Mouse (Mus musculus) brain, embryonic 14.5 days (tissue): Measurements from ENCODE around the gene Fance. TPM values are rescaled to one million over a fixed set of nuclear protein-coding genes. Genes with fewer than 3 reads are reported as not detected.
"Not testable (repeated sequence)": the region's sequence is repeated elsewhere in the genome, so short reads cannot be mapped to it uniquely, and the experiment has no call there.

Experiments used
- DNase-seq: peaks from one replicate; pipeline ENCODE4 v3.0.0-alpha.2; 2011; ENCODE audit warnings: low read depth
- CTCF ChIP-seq: fragments of 200-500 bp; IDR thresholded peaks from 2 replicates; pipeline ENCODE4 v1.5.1; 2012; ENCODE audit warnings: inconsistent platforms, mild to moderate bottlenecking, moderate library complexity, borderline replicate concordance; ENCODE audit not compliant: insufficient read depth, insufficient read length; ENCODE audit errors: extremely low read depth
- POLR2A ChIP-seq: fragments of 200-500 bp; IDR thresholded peaks from 2 replicates; pipeline ENCODE4 v1.6.1; 2012; ENCODE audit warnings: mild to moderate bottlenecking, inconsistent platforms, borderline replicate concordance; ENCODE audit not compliant: poor library complexity, insufficient read depth, insufficient read length, severe bottlenecking; ENCODE audit errors: extremely low read depth
- polyA plus RNA-seq: library from polyadenylated mRNA; depleted of rRNA; stranded (reverse); fragments of >200 nt; gene quantifications from 2 replicates; pipeline ENCODE4 v1.2.3, GENCODE M21; 2012

Gene Fance
- polyA plus RNA-seq, 1 experiment = 19.6 TPM

DNA sequence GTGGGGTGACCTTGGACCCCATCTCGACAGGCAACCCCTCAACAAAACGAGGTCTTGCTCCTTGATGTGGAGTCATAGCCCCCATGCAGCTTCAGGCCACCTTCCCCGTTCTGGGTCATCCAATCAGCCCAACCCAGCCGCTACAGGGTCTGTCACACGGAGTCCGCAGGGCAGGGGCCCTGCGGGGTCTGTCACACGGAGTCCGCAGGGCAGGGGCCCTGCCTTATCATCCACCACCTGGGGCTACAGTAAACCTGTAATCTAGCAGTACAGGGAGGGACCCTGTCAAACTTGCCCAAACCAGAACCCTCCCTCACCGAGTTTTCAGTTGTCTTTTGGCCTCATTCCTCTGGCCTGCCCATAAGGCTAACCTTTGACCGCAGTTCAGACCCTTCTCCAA lies 38.7 kb downstream of the Fance start:
- no peak for DNase-seq
- TF ChIP-seq CTCF (no peak), POLR2A (no peak)

DNA sequence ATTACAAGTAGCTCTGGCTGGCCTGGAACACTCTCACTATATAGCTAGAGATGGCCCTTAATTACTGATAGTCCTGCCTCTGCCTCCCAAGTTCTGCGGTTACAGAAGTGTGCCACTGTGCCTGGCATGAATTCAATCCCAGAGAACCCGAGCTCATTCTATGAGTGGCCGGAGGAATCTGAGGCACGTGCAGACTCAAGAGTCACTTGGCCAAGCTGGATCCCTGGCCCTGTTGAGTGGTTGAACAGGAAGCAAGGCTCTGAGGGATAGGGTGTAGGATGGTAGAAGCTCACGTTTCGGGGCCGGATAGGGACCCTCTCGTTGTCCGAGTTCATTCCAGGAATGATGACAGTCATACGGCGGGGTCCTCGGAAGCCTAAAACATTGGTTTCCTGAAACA lies 42.6 kb downstream of the Fance start:
- DNase-seq = no peak
- TF ChIP-seq CTCF = no peak

DNA sequence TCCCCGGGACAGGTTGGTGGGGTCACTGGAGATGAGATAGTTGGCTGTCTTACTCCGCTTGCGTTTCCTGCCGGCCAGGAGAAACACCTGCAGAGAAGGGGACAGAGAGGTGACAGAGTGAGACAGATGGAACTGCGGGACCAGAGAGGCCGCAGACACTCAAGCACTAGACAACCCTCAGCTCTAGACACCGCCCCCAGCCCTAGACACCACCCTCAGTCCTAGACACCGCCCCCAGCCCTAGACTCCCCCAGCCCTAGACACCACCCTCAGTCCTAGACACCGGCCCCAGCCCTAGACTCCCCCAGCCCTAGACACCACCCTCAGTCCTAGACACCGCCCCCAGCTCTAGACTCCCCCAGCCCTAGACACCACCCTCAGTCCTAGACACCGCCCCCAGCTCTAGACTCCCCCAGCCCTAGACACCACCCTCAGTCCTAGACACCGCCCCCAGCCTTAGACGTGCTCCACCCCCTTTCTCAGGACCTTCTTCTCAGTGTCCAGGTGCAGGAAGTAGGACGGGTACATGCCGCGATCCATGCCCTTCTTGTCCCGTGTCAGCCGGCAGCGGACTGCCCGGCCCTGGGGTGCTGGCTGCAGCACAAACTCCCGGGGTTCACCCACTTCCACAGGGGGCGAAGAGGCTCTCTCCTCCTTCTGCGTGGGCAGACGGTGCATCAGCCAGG lies 45.4 kb downstream of the Fance start:
- DNase-seq = not testable (repeated sequence)

DNA sequence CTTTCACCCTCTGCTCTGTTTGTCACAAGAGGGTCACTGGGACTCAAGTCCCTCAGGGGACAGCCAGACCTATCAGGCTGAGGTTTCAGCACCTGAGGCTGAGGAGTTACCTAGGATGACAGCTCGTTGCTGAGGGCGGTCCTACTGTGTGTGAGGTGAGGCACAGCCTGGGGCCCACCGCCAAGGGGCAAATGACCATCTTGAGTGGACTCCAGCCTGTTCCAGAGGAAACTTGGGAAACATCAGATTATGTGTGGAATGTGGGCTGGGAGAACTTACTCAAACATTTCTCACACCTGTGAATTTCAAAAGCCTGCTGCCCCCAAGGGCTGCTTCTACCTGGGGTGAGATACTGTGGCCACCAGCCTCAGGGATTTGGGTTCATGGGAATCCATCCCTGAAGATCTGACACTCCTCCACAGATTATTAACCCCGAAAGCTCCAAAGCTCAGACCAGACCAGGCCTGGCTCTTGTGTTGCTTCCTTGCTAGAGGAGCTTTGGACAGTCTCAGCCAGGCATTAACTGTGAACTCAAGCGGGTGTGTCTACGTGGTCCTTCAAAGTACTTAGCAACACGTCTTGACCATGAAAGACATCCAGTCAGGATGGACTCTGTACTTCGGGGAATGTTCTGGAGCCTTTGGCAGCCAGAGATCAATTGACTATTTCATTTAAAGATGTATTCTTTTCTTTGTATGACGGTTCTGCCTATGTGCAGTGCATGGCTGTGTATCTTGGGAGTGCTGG lies 47.4 kb downstream of the Fance start:
- no peak for DNase-seq
- no peak for TF ChIP-seq POLR2A
- no peak for TF ChIP-seq CTCF

DNA sequence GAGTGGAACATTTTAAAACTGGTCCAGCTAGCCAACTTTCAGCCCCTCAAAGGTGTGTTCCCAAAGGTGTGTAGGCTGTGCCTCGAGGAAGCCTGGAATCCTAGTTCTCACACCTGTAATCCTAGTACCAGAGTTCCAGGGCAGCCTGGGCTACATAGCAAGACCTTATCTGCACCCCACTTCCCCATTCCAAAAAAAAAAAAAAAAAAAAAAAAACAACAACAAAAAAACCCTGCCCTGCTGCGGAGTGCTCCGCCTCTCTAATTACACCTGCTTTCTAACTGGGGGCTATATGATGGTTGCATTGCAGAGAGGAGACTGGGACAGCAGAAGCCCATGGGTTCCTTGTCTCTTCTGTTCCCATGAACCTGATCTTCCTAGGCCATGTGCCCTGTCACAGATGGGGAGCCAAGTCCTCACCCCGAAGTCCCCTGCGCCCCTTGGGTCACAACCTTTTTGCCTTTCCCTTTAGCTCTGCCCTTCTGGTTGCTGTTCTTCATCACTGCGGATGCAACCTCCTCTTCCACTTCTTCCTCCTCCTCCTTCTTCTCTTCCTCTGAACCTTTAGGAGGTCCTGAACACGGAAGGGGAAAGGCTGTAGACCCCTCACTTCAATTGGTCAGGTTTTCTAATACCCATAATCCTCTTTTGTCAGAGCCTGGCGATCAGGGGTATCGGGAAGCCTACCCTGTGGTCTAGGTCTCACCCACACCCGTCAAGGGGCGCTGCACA lies 48.8 kb downstream of the Fance start:
- no peak for DNase-seq

DNA sequence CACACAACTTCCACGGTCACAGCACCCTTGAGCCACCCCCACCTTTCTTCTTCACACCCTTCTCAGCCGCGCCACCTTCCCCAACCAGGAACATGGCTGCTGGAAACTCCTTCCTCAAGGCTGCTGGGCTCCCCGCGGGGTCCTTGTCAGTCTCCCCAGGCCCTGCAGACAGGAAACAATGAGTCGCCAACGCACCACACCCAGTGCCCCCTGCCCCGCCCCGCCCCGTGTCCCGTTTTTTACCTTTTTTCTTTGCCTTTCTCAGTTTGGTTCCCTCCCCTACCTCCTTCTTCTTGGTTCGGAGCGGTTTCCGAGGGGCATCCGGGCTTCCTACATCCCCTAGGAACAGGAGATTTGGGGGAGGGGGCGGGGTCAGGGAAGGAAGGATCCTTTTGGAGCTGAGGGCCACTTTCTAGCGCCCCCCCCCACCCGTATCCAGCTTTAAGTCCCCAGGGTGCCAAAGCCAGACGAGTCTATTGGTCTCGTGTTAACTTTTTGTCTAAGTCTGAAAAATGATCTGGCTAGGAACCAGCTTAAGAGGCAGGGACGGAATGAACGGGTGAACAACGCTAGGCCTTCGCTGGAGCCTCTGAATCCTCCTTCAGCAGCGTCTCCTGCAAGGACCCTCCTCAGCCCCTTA lies 49.5 kb downstream of the Fance start:
- peak; percentile 25 for DNase-seq
- TF ChIP-seq POLR2A (no peak), CTCF (no peak)

More for the DNA sequence above, 48.8 kb downstream of the Fance start:
- TF ChIP-seq CTCF (no peak), POLR2A (no peak)

DNA sequence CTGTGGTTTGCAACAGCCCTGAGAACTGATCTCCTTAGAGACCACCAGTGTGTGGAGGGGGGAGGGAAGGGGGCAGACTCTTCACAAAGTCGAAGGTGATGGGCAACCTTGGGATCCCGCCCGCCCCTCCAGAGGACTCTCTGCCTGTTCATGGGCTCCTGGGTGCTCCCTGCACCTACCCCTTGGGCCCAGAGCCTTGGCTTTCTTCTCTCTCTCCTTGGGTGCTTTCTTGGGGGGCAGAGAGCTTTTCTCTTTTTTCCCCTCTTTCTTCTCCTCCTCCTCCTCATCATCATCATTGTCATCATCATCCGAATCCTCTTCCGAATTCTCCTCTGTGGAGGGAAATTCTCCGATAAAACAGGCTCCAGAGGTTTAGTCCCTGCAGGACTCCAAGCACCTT lies 50.2 kb downstream of the Fance start:
- TF ChIP-seq POLR2A (no peak), CTCF (no peak)
- no peak for DNase-seq

DNA sequence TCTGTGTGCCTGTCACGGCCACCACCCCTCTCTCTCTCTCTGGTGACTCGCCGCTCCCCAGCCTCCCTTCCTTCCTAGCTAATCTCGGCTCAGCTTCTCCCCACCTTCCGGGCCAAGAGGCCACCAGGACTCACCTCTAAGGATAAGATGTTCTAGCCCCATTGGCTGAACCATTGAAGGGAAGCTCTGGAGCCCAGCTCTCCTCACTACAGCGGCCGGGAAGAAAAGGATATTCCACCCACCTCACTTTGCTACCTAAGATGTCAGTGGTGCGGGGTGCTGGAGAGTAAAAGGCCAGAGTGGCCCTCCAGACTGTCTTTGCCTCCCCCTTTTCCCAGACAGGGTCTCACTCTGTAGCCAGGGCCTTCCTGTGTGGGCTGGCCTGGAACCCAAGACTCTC lies 51.8 kb downstream of the Fance start, which contains the start of gene Tulp1:
TSS of gene Tulp1 (minus strand) at position 101 of the 400 bp plus-strand sequence.
- DNase-seq = no peak
- TF ChIP-seq CTCF (no peak), POLR2A (no peak)

DNA sequence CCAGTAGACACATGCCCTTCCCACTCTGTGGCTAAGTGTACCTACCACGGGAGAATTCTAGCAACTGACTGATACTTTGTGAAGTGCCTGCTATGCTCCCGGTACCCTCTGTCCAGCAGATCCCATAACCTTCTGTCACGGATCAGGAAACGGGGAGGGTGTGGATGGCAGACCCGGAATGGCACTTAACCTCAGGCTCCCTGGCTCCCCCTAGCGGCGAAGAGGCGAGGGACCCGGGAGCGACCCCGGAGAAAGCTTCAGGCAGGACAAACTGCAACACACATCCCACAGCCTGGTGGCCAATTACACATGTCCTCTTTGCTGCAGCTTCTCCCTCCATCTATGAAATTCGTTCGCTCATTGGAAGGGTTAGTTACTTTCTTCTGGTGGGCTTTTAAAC lies 55.1 kb downstream of the Fance start:
- TF ChIP-seq CTCF (peak; percentile 83), POLR2A (no peak)
- peak; percentile 66 for DNase-seq

DNA sequence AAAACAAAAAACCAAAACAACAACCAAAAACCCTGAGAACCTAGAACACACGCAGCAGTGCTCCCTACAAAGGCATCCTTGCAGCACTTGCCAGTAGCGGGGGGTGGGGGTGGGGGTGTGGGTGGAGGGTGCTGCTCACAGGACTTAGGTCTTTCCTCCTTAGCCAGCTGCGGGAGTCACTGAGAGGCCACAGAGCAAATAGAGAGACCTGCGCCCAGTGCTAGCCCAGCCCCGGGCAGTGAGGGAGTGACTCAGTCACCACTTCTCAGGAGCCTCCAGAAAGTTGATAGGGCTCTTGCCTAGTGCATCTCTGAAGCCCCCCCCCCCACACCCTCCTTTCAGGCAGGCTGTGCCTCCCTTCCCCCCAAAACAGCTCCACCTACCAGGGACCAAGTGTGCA lies 55.7 kb downstream of the Fance start:
- TF ChIP-seq CTCF (no peak), POLR2A (no peak)
- DNase-seq = no peak

DNA sequence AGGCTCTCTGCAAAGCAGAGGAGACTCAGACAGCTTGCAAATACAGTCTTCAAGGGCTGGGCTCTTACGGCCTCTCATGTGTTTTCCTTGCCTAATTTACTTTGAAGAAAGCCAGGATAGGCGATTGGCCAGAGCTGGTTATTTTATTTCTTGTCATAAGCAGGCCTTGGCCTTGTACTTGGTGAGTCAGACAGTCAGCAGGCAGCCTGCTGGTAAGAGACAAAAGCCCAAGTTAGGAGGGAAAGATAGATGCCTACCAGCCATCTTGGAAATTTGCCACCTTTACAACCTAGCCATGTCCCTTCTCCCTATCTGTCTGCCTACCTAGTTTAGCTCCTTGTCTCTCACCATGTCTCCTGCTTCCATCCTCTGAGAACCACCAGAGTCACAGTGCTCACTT lies 58.0 kb downstream of the Fance start:
- TF ChIP-seq CTCF (no peak), POLR2A (no peak)
- no peak for DNase-seq

DNA sequence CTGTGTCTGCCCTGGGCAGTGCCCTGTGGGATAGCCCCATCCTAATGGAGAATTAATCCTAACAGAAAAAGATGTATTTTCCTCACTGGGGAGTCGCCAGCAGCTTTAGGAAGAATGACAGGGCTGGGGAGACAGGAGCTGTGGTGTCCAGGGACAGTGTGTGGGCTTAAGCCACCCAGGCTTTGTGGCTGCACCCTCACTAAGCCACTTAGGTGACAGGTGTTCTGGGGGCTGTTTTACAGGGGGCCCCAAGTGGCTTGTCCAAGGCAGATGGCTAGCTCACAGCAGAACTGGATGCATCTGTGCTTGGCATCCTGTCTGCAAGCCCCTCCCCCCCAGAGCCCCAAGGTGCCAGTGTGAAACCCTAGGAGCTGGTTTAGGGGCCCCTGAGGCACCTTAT lies 58.6 kb downstream of the Fance start:
- TF ChIP-seq CTCF (no peak), POLR2A (no peak)
- DNase-seq = no peak

DNA sequence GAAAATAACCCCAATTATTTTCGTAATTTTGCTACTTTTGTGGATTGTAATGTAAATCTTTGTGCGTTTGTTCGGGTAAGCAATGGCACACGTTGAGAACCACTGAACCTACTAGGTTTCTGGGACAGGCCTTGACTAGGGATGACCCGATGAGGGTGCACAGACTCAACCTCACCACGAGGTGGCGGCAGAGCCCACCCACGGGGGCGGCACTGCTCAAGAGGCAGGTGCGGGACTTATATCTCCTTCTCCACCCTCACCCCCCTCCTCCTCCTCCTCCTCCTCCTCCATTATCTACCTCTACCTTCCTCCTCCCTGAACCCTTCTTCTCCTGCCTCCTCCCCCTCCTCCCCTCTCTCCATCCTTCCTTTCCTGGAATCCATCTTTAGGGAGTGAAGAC lies 60.5 kb downstream of the Fance start:
- TF ChIP-seq CTCF (peak; percentile 84), POLR2A (no peak)
- peak; percentile 38 for DNase-seq
